Mouse (Mus musculus) bone marrow, adult 2 months (tissue): ENCODE measurements at regions not wholly inside any gene's neighbourhood (a gene's known extent, or its start where the extent isn't known, plus 50 kb on each side); places are given as distances from the start of the nearest gene placed in this dataset.

Experiments
- CTCF ChIP-seq: fragments of 200-500 bp; IDR thresholded peaks from 2 replicates; pipeline ENCODE4 v1.5.1; 2011; ENCODE audit warnings: low read length, control low read depth; ENCODE audit not compliant: control insufficient read depth, insufficient read depth
- POLR2A ChIP-seq: fragments of 200-500 bp; IDR thresholded peaks from 2 replicates; pipeline ENCODE4 v1.6.1; 2011; ENCODE audit warnings: low read depth, mild to moderate bottlenecking, control low read depth, low read length, borderline replicate concordance; ENCODE audit not compliant: control insufficient read depth

DNA sequence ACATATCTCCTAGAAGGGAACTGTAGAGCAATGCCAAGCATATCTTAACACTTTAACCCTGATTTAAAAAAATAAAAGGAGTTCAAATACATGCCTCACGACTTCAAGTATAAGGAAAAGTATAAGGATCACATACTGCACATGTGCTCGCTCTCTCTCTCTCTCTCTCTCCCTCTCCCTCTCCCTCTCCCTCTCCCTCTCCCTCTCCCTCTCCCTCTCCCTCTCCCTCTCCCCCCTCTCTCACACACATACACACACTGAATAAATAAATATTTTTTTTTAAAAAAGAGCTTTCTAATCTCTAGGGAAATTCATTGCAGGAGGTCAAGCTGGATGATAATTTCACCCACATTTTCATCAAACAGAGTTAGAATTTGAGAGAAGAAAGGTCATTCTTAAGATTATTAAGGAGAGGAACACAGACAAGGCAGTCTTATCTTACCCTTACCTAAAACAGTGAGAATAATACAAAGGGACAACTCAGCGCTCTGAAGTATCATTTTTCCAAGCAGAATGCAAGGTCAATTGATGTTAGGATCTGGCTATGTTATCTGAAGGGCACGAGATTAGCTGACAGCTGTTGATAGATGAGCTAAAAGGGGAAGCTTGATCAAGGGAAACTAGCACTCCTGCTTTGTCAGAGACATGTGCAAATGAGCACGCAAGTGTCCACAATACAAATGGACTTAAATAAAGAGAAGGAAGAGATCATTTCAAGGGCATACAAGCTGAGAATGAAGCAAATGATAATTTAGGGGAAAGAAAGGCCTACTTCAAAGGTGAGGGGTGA lies 634.8 kb upstream of the N6amt1 start:
- TF ChIP-seq POLR2A (no peak), CTCF (no peak)
